Mouse (Mus musculus) lung, postnatal 4 days (tissue): ENCODE data around the gene Vmn1r51.
"Not testable (repeated sequence)": the region's sequence is repeated elsewhere in the genome, so short reads cannot be mapped to it uniquely, and the experiment has no call there.

Experiments
- DNase-seq, 2 experiments: peaks; one replicate each; pipeline ENCODE4 v3.0.0; 2021

Vmn1r51 gene

DNA sequence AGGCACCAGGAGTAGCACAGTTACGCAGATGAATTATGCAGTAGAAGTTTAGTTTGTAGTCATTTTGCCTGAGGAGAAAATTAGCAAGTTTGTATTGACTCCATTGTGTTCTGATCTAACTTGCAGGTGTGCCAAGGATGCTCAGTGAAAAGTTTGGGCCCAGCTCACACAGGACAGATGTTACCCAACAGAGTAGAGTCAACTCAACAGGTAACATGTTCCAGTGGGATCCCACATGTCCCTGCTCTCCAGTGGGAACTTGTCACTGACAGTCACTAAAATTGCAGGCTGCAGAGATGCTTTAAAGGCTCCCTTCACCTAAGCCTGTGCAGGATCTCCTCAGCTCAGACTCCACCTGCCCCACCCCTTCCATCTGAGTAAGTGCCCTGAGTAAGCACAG, at the start of gene Vmn1r51:
Gene Vmn1r51, plus strand, starts transcription at position 301 of the 400 bp plus-strand sequence.
- not testable (repeated sequence) for DNase-seq

DNA sequence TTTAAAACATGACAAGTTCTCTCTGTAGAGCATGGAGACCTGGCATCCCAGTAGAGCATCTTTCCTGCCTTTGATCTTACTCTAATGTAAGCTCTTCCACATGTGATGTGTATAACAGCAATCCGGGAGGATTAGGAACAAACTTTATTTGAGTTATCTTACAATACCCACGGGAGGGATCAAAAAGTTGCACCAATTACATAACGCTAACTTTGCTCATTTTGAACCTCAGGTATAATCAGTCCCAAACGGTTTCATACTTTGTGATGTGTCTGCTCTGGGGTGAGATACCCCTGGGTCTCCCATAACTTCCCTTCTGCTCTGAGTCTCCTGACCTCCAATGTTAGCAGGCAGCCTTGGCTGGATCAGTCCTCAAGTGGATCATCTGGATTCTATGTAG, 44.0 kb upstream of the Vmn1r51 start, which contains the start of gene Vmn1r49:
Gene Vmn1r49, minus strand, starts transcription at position 101 of the 400 bp plus-strand sequence.
- no peak for DNase-seq

GRCm38 (mm10) chr6:90100566-90100965, 21.8 kb upstream of the Vmn1r51 start:
- DNase-seq: no peak

DNA sequence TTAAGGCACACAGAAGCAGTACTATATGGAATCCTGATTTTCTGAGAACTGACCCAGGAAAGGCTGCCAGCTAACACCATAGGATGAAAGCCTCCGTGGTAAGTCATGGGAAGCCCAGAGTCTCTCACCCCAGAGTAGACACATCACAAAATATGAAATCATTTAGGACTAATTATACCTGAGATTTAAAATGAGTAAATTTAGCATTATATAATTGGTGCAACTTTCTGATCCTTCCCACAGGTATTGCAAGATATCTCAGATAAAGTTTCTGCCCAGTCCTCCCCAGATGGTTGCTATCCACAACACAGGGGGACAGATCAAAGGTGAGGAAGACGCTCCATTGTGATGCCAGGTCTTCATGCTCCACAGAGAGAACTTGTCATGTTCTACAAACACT, 21.3 kb upstream of the Vmn1r51 start, which contains the start of gene Vmn1r50:
Gene Vmn1r50, plus strand, starts transcription at position 301 of the 400 bp plus-strand sequence.
- DNase-seq: no peak

DNA sequence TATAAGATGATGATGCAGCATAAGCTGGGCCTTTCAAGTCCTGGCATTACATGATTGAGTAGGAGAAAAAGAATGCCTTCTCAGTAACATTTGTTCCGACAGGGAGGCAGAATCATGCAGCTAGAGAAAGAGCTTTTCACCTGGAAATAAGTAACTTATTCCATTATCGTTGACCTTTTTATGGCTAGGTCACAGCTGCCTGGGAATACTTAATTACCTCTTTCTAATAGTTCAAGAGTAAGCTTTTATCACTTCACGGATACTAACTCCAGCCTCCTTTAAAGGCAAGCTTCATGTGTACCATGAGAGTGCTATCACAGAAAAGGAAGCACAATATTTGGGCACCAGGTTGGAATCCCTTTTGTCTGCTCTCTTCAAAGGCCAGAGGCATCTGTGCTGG, 37.7 kb downstream of the Vmn1r51 start:
- no peak for DNase-seq

DNA sequence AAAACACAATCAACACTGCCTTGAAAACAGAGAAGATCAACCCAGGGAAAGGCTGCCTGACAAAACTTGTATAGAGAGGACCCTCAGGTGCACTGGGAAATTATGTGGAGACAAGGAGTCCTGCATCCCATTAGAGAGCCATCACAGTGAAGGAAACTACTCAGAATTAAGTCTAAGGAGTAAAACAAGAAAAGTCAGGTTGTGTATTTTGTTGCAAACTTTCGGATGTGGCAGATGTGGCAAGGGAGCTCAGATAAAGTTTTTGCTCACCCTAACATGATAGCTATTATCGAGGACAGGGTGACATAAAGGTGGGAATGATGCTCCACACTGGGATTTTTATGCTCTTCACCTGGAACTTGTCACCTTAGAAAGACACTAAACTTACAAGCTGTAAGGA, 52.1 kb downstream of the Vmn1r51 start, which contains the start of gene Vmn1r52:
Gene Vmn1r52, plus strand, starts transcription at position 301 of the 400 bp plus-strand sequence.
- no peak for DNase-seq
